Mouse (Mus musculus): ENCODE data around the gene Pjvk. TPM values are rescaled to one million over a fixed set of nuclear protein-coding genes. Genes with fewer than 3 reads are reported as not detected.

Pjvk gene
- polyA plus RNA-seq, 2 experiments: not detected

DNA sequence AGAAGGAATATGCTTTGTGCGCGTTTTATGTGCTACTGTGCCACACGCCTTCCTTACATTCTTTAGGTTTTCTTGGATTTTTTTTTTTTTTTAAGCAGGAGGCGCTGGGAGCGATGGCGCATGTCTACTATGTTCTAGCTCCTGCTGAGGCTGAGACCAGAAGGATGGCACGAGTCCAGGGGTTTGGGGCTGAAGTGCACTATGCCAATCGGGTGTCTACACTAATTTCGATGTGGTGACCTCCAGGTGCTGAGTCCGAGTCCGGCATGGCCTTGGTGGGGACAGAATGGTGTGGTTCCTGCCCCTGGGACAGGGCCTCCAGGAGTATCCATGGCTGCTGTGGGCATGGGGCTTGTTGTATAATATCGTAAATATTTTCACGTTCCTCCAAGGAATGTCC is 10.3 kb downstream of the Pjvk start:
- no peaks in the 10 kb centered on the region for H3K4me1 ChIP-seq (replicated peaks; ENCODE audit: control insufficient read depth in 2 of 2, insufficient read depth in 2 of 2, low read length in 1 of 2)
- WGBS (ENCODE audit: insufficient replicate concordance): 62% methylated on average over 13 of the region's 13 CpGs
- TF ChIP-seq CTCF (IDR thresholded peaks at IDR 0.05; ENCODE audit: low read depth): no peak
- no peak for TF ChIP-seq EP300 (IDR thresholded peaks at IDR 0.05; ENCODE audit: low read depth)
- ATAC-seq (ENCODE audit: insufficient read depth) (no peak), DNase-seq (ENCODE audit: low read depth in 3 of 3, low spot score in 3 of 3) (no peak)
- no peak overlapping the region for H3K27ac ChIP-seq
- no peaks in the 10 kb centered on the region for H3K36me3 ChIP-seq (replicated peaks; ENCODE audit: control insufficient read depth, insufficient read depth, low read depth)
- H3K4me2 ChIP-seq (ENCODE audit: low read depth): no peak overlapping the region
- H3K27me3 ChIP-seq (ENCODE audit: control insufficient read depth, insufficient read depth, low read length): no peaks in the 10 kb centered on the region
- H3K9ac ChIP-seq (replicated peaks): no peak overlapping the region
- no peak overlapping the region for H3K4me3 ChIP-seq (ENCODE audit: insufficient read depth in 1 of 2, low read depth in 2 of 2, low read length in 2 of 2)
- H3K9me3 ChIP-seq (ENCODE audit: control insufficient read depth, low read length): no peaks in the 10 kb centered on the region

DNA sequence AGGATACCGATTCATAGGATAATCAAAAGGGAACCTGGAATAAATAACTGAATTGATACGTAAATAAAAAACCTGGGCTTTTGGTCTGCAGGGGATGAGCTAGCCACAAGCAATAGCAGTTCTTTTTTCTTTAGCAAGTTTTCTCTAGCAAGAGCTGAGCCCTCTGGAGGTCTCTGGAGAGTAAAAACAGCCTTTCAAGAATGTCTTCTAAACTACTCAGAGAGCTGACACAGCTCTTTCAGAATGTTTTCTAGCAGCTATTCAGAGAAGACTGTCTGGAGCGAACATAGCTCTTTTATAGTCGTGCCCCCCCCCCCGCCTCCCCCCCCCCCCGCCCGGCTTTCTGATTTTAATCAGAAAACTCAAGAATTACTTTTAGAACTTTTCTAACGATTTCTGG is 11.1 kb downstream of the Pjvk start:
- Histone ChIP-seq H3K4me1 (replicated peaks; ENCODE audit: control insufficient read depth in 2 of 2, insufficient read depth in 2 of 2, low read length in 1 of 2) (no peaks in the 10 kb centered on the region), H3K9ac (replicated peaks) (no peak overlapping the region), H3K27ac (no peak overlapping the region), H3K27me3 (ENCODE audit: control insufficient read depth, insufficient read depth, low read length) (no peaks in the 10 kb centered on the region), H3K4me3 (ENCODE audit: insufficient read depth in 1 of 2, low read depth in 2 of 2, low read length in 2 of 2) (no peak overlapping the region), H3K4me2 (ENCODE audit: low read depth) (no peak overlapping the region), H3K9me3 (ENCODE audit: control insufficient read depth, low read length) (no peaks in the 10 kb centered on the region), H3K36me3 (replicated peaks; ENCODE audit: control insufficient read depth, insufficient read depth, low read depth) (no peaks in the 10 kb centered on the region)
- TF ChIP-seq EP300 (IDR thresholded peaks at IDR 0.05; ENCODE audit: low read depth) (no peak), CTCF (IDR thresholded peaks at IDR 0.05; ENCODE audit: low read depth) (no peak)
- WGBS (ENCODE audit: insufficient replicate concordance): 43% methylated on average over 8 of the region's 8 CpGs
- ATAC-seq (ENCODE audit: insufficient read depth): no peak
- DNase-seq (ENCODE audit: low read depth in 3 of 3, low spot score in 3 of 3): no peak

DNA sequence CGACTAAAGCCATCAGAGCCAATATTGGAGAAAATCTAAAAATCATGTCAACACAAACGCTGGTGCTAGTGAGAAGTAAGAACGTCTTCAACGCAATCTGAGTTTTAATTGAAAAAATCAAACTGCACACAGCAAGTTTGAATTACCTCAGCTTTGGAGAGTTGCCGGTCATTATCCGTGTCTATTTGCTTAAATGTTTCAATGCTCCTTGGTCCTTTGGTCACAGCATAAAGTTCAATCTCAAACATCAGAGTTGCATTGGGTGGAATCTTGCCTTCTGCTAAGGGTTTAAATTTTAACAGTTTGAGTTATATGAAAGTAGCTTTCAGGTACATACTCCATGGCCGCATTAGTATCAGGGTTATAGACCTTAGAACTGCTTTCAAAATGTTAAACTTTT is 17.3 kb downstream of the Pjvk start:
- Histone ChIP-seq H3K27me3 (ENCODE audit: control insufficient read depth, insufficient read depth, low read length) (no peaks in the 10 kb centered on the region), H3K9ac (replicated peaks) (no peak overlapping the region), H3K4me1 (replicated peaks; ENCODE audit: control insufficient read depth in 2 of 2, insufficient read depth in 2 of 2, low read length in 1 of 2) (no peaks in the 10 kb centered on the region), H3K36me3 (replicated peaks; ENCODE audit: control insufficient read depth, insufficient read depth, low read depth) (no peaks in the 10 kb centered on the region), H3K27ac (no peak overlapping the region), H3K4me3 (ENCODE audit: insufficient read depth in 1 of 2, low read depth in 2 of 2, low read length in 2 of 2) (no peak overlapping the region), H3K4me2 (ENCODE audit: low read depth) (no peak overlapping the region), H3K9me3 (ENCODE audit: control insufficient read depth, low read length) (no peaks in the 10 kb centered on the region)
- ATAC-seq (ENCODE audit: insufficient read depth) (no peak), DNase-seq (ENCODE audit: low read depth in 3 of 3, low spot score in 3 of 3) (no peak)
- TF ChIP-seq CTCF (IDR thresholded peaks at IDR 0.05; ENCODE audit: low read depth) (no peak), EP300 (IDR thresholded peaks at IDR 0.05; ENCODE audit: low read depth) (no peak)
- WGBS (ENCODE audit: insufficient replicate concordance): 80% methylated on average over 7 of the region's 7 CpGs

DNA sequence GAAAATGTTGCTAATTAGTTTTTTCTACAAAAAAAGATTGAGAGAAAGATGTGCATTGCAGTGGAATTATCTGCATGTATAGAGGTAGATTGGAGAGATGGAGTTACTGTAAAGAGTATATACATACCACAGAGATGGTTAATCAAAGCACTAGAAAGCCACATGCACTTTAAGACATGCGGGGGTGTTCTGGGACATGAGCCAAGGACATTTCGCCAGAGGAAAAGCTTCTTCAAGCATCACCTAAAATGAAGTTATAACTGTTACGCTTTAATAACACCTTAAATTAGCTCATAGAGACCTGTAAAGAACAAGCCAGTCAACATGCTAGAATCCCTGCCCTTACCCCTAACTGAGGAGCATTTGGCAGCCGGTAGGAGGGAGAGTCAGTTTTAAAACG is 18.9 kb downstream of the Pjvk start:
- WGBS (ENCODE audit: insufficient replicate concordance): 76% methylated on average over 5 of the region's 5 CpGs
- TF ChIP-seq CTCF (IDR thresholded peaks at IDR 0.05; ENCODE audit: low read depth) (no peak), EP300 (IDR thresholded peaks at IDR 0.05; ENCODE audit: low read depth) (no peak)
- no peak overlapping the region for H3K27ac ChIP-seq
- ATAC-seq (ENCODE audit: insufficient read depth) (no peak), DNase-seq (ENCODE audit: low read depth in 3 of 3, low spot score in 3 of 3) (no peak)
- no peak overlapping the region for H3K9ac ChIP-seq (replicated peaks)
- no peak overlapping the region for H3K4me2 ChIP-seq (ENCODE audit: low read depth)
- no peaks in the 10 kb centered on the region for H3K9me3 ChIP-seq (ENCODE audit: control insufficient read depth, low read length)
- peaks cover 4 to 5% of the 10 kb centered on the region in 2 experiments; a peak in 3 of 4 replicates for H3K4me1 ChIP-seq (replicated peaks; ENCODE audit: control insufficient read depth in 2 of 2, insufficient read depth in 2 of 2, low read length in 1 of 2)
- H3K36me3 ChIP-seq (replicated peaks; ENCODE audit: control insufficient read depth, insufficient read depth, low read depth): no peaks in the 10 kb centered on the region
- no peak overlapping the region for H3K4me3 ChIP-seq (ENCODE audit: insufficient read depth in 1 of 2, low read depth in 2 of 2, low read length in 2 of 2)
- no peaks in the 10 kb centered on the region for H3K27me3 ChIP-seq (ENCODE audit: control insufficient read depth, insufficient read depth, low read length)

DNA sequence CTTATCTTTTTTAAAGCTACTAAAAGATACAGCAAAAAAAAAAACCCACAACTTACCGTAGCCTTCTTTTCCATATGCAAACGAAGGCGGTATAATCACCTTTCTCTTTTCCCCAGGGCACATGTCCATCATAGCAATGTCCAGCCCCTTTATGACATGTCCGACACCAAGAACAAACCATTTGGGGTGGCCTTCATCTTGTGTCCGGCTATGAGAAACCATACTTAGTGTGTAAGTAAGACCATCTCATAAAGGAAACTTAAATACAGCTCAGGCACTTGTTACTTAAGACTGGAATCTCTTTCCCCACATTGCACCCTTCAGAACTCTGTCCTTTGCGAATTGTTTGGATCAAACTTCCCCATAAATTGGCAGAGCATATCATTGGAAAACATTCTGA is 23.4 kb downstream of the Pjvk start:
- ATAC-seq (ENCODE audit: insufficient read depth): no peak
- 70% methylated on average over 6 of the region's 6 CpGs for WGBS (ENCODE audit: insufficient replicate concordance)
- H3K4me1 ChIP-seq (replicated peaks; ENCODE audit: control insufficient read depth in 2 of 2, insufficient read depth in 2 of 2, low read length in 1 of 2): peaks cover 10 to 14% of the 10 kb centered on the region in 2 experiments
- peak overlapping the region; percentile 88 for H3K4me2 ChIP-seq (ENCODE audit: low read depth)
- H3K27me3 ChIP-seq (ENCODE audit: control insufficient read depth, insufficient read depth, low read length): no peaks in the 10 kb centered on the region
- DNase-seq (ENCODE audit: low read depth in 3 of 3, low spot score in 3 of 3): no peak
- H3K9me3 ChIP-seq (ENCODE audit: control insufficient read depth, low read length): no peaks in the 10 kb centered on the region
- no peak overlapping the region for H3K27ac ChIP-seq
- H3K9ac ChIP-seq (replicated peaks): peak overlapping the region; percentile 70; the same call in 1 of the 2 replicates
- H3K4me3 ChIP-seq (ENCODE audit: insufficient read depth in 1 of 2, low read depth in 2 of 2, low read length in 2 of 2): peak overlapping the region in 1 of 2 experiments; percentile 56; a peak in 2 of 4 replicates
- no peaks in the 10 kb centered on the region for H3K36me3 ChIP-seq (replicated peaks; ENCODE audit: control insufficient read depth, insufficient read depth, low read depth)
- no peak for TF ChIP-seq CTCF (IDR thresholded peaks at IDR 0.05; ENCODE audit: low read depth)
- TF ChIP-seq EP300 (IDR thresholded peaks at IDR 0.05; ENCODE audit: low read depth): no peak

Data from liver, embryonic 14.5 days (tissue).